Mouse (Mus musculus) forebrain, embryonic 14.5 days (tissue): ENCODE results near the gene Anxa7. TPM values are rescaled to one million over a fixed set of nuclear protein-coding genes. Genes with fewer than 3 reads are reported as not detected.

Experiments used
- ATAC-seq: fragments of 200-750 bp; cut with Nextera tagmentation; 2 replicates; pipeline ENCODE4 v1.8.0; 2017; ENCODE audit warnings: mild to moderate bottlenecking, moderate library complexity
- DNase-seq: peaks from one replicate; pipeline ENCODE4 v3.0.0-alpha.2; 2015; ENCODE audit warnings: low spot score
- H3K27ac ChIP-seq: fragments of 300-500 bp; sonication (generic); 2 replicates; pipeline ENCODE4 v1.5.1; 2014; ENCODE audit warnings: low read depth, mild to moderate bottlenecking, control low read depth, low read length, moderate library complexity
- H3K27me3 ChIP-seq: fragments of 300-500 bp; sonication (generic); replicated peaks from 2 replicates; pipeline ENCODE4 v1.6.1; 2014; ENCODE audit warnings: low read length, control low read depth, mixed read lengths; ENCODE audit not compliant: control insufficient read depth, insufficient read depth
- H3K36me3 ChIP-seq: fragments of 300-500 bp; sonication (generic); 2 replicates; pipeline ENCODE4 v1.6.1; 2014; ENCODE audit warnings: low read length, control low read depth; ENCODE audit not compliant: control insufficient read depth, insufficient read depth
- H3K4me1 ChIP-seq: fragments of 300-500 bp; sonication (generic); 2 replicates; pipeline ENCODE4 v1.6.1; 2014; ENCODE audit warnings: antibody characterized with exemption, low read length, control low read depth; ENCODE audit not compliant: control insufficient read depth, insufficient read depth
- H3K4me2 ChIP-seq: fragments of 300-500 bp; sonication (generic); 2 replicates; pipeline ENCODE4 v1.6.1; 2014; ENCODE audit warnings: mild to moderate bottlenecking, control low read depth, low read length
- H3K4me3 ChIP-seq: fragments of 300-500 bp; sonication (generic); 2 replicates; pipeline ENCODE4 v1.5.1; 2014; ENCODE audit warnings: low read depth, low read length, control low read depth
- H3K9ac ChIP-seq: fragments of 300-500 bp; sonication (generic); 2 replicates; pipeline ENCODE4 v1.6.1; 2014; ENCODE audit warnings: mild to moderate bottlenecking, low read length, control low read depth, moderate library complexity
- H3K9me3 ChIP-seq: fragments of 300-500 bp; sonication (generic); replicated peaks from 2 replicates; pipeline ENCODE4 v1.6.1; 2016; ENCODE audit warnings: low read length, control low read depth, mixed read lengths; ENCODE audit not compliant: control insufficient read depth
- WGBS: fragments of 180-500 bp; shearing (Covaris S2); extraction: QIAGEN DNeasy Blood & Tissue Kit; methylation state at CpG from one replicate; pipeline ENCODE4 v1.1.7; 2014; 5-methylcytosine and 5-hydroxymethylcytosine counted together
- polyA plus RNA-seq: library from polyadenylated mRNA; unstranded; fragments of >200 nt; fragmentation: Nextera tagmentation; extraction: Ambion mirVana; gene quantifications from 2 replicates; pipeline ENCODE4 v1.2.1, GENCODE M21; 2014

The Anxa7 gene
- polyA plus RNA-seq, 1 experiment from 2014 or later, result 12.3 TPM

DNA sequence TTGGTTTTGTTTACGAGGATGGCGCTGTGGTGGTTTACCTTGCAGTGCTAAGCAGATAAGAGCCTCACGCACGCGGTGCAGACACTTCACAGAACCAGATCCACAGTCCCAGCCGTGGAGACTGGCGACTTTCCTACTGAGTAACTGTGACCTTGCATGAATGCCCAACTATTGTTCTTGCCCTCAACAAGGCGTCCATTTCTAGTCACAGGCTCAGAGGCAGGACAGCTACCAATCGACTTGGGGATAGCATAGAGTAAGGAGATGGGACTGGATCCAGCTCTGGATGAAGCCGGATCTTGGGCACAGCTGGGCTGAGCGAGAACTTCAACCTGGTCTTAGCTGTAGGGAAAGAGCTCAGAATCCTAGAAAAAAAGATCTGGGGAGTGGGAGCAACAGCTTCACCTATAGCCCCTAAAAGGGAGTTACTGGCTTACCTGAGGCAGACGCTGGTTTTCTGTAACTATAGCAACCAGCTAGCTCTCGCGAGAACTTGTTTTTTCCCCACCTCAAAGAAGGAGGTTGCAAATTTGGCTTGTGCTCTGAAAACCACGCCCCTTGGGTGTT is 28.1 kb downstream of the Anxa7 start, which contains the start of gene Cfap70:
Gene Cfap70, minus strand, starts transcription at position 462 of the 567 bp plus-strand sequence.
- Histone ChIP-seq H3K4me1 (peaks cover 5% of the 10 kb centered on the region; the same call in 1 of the 2 replicates), H3K36me3 (no peaks in the 10 kb centered on the region), H3K27me3 (no peaks in the 10 kb centered on the region), H3K4me3 (peak within 1 kb of the TSS; percentile 26), H3K27ac (0 out of 2 replicates have a peak within 1 kb of the TSS, but pooled peaks have one; percentile 22), H3K4me2 (peak within 1 kb of the TSS; percentile 56), H3K9me3 (no peaks in the 10 kb centered on the region), H3K9ac (peak within 1 kb of the TSS; percentile 32)
- DNase-seq (peak; percentile 76), ATAC-seq (peak; percentile 58; the same call in 1 of the 2 replicates)
- 2% methylated on average over 15 of the region's 15 CpGs for WGBS

DNA sequence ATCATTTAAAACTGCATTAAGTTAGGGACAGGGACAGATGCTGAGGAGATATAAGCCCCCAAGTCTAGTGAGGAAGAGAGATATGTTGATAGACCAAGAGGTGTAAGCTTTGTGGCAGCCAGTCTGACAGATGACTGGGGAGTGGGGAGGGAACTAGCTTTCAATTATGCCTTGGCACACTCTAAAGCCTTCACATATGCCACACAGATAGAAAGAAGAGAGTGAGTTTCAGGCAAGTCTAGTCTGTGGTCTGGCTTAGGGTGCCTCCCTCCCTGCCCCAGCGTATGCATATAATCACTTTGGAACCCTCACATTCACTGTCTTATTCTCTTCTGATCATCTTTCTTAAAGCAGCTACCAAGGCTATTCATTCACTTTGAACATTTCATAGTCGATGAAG is 28.6 kb downstream of the Anxa7 start:
- Histone ChIP-seq H3K9me3 (no peaks in the 10 kb centered on the region), H3K9ac (peak overlapping the region; percentile 32), H3K36me3 (no peaks in the 10 kb centered on the region), H3K4me3 (peak overlapping the region; percentile 26), H3K4me1 (peaks cover 5% of the 10 kb centered on the region; the same call in 1 of the 2 replicates), H3K27ac (0 out of 2 replicates have a peak overlapping the region, but pooled peaks have one; percentile 22), H3K27me3 (no peaks in the 10 kb centered on the region), H3K4me2 (peak overlapping the region; percentile 56)
- WGBS, result 16% methylated on average over 2 of the region's 2 CpGs
- peak; percentile 64 for DNase-seq
- ATAC-seq, result peak; percentile 79

DNA sequence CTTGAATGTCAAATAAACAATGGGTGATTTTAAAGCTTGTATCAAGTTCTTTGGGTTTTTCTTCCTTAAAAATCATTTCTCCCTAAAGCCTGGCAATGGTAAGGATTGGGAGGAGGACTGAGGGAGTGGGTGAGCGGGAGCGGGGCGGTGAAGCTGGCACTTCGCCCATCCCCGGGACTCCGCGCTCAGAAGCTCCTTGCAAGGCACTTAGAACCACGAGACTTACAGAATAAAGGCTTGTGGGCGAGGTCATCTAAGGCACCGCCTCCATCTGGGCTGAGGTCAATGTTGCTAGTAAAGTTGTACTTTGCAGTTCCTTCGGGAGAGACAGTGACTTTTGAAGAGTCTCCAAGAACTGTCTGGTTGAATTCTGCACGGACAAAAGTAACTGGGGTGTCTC is 32.7 kb downstream of the Anxa7 start:
- Histone ChIP-seq H3K27me3 (no peaks in the 10 kb centered on the region), H3K9ac (no peak overlapping the region), H3K36me3 (no peaks in the 10 kb centered on the region), H3K4me3 (no peak overlapping the region), H3K9me3 (no peaks in the 10 kb centered on the region), H3K4me1 (peaks cover 5% of the 10 kb centered on the region; the same call in 1 of the 2 replicates), H3K27ac (no peak overlapping the region), H3K4me2 (no peak overlapping the region)
- 41% methylated on average over 12 of the region's 12 CpGs for WGBS
- peak; percentile 5 for DNase-seq
- no peak for ATAC-seq

DNA sequence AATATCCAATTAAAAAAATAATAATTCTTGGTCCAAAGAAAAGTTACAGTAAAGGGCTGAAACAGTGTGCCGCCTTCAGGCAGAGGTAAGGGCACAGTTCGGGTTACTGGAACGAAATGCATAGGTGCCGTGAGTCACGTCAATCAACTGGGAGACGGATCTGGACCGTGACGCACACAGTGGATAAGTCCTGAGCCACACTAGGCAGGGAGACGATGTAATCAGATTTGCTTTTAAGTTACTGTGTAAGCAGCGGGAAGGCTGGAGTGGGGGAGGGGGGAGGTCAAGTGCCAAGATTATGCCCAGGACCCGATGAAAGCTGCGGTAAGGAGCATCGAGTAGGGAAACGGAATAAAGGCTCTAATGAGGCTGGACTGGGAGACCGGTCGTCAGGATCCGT is 37.7 kb downstream of the Anxa7 start:
- Histone ChIP-seq H3K9ac (no peak overlapping the region), H3K36me3 (no peaks in the 10 kb centered on the region), H3K27me3 (no peaks in the 10 kb centered on the region), H3K27ac (no peak overlapping the region), H3K4me2 (no peak overlapping the region), H3K4me1 (no peaks in the 10 kb centered on the region), H3K4me3 (no peak overlapping the region), H3K9me3 (no peaks in the 10 kb centered on the region)
- ATAC-seq (no peak), DNase-seq (no peak)
- 72% methylated on average over 17 of the region's 17 CpGs for WGBS

DNA sequence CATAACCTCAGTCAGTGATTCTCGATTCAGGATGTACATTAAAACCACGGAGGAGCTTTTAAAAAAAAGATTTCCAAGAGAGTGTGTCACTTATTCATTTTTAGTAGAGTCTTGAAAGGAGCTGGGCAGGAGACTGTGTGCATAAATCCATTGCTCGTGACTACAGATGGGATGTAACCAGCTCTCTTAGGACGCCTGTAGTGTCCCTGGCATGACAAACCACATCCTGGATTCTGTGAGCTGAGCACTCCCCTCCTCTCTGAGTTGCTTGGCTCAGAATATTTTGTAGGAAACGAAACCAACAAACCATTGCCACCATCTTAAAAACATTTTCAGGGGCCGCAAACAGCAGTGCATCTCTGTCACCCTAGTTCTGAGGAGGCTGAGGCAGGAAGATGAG is 43.0 kb downstream of the Anxa7 start:
- no peaks in the 10 kb centered on the region for H3K9me3 ChIP-seq
- no peaks in the 10 kb centered on the region for H3K36me3 ChIP-seq
- 78% methylated on average over 6 of the region's 6 CpGs for WGBS

DNA sequence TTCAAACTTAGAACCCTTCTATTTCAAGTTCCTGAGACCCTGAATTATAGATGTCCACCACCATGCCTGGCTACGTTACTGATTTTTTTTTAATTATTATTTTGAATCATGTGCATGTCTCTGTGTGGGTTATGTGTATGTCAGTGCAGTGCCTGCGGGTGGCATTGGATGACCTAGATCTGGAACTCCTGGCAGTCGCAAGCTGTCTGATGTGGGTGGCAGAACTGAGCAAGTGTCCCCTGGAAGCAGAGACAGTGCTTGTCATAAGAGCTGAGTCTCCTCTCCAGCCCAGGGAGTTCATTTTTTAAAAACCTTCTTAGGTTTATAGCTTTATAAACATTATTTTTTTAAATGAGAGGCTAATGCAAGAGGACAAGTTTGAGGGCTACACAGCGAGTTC is 47.5 kb downstream of the Anxa7 start:
- H3K9ac ChIP-seq, result no peak overlapping the region
- H3K4me1 ChIP-seq, result no peaks in the 10 kb centered on the region
- DNase-seq (no peak), ATAC-seq (no peak)
- H3K9me3 ChIP-seq, result no peaks in the 10 kb centered on the region
- H3K27ac ChIP-seq, result no peak overlapping the region
- no peak overlapping the region for H3K4me2 ChIP-seq
- WGBS, result 91% methylated on average over 4 of the region's 4 CpGs
- no peaks in the 10 kb centered on the region for H3K27me3 ChIP-seq
- H3K36me3 ChIP-seq, result no peaks in the 10 kb centered on the region
- no peak overlapping the region for H3K4me3 ChIP-seq

More for the DNA sequence above, 43.0 kb downstream of the Anxa7 start:
- no peaks in the 10 kb centered on the region for H3K27me3 ChIP-seq
- H3K27ac ChIP-seq, result no peak overlapping the region
- no peak overlapping the region for H3K4me2 ChIP-seq
- H3K4me1 ChIP-seq, result no peaks in the 10 kb centered on the region
- H3K9ac ChIP-seq, result no peak overlapping the region
- H3K4me3 ChIP-seq, result no peak overlapping the region
- DNase-seq (no peak), ATAC-seq (no peak)

DNA sequence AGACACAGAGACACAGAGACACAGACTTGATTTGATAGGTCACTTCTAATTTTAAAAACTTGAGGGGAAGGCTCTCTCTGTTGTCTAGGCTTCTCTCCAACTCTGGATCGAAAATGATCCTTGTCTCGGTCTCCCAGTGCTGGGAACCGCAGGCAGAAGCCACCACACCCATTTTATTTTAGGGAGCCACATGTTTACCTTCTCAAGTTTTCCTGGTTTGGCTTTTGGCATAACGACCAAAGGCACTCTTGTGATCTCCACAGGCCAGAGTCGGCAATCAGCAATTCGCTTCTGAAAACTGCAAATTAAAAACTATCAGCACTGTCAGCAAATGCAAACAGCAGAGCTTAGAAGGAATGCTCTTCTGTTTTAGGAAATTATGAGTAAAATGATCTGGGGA is 48.2 kb downstream of the Anxa7 start:
- H3K9ac ChIP-seq, result no peak overlapping the region
- H3K27me3 ChIP-seq, result no peaks in the 10 kb centered on the region
- ATAC-seq (no peak), DNase-seq (no peak)
- no peaks in the 10 kb centered on the region for H3K36me3 ChIP-seq
- no peaks in the 10 kb centered on the region for H3K9me3 ChIP-seq
- H3K27ac ChIP-seq, result no peak overlapping the region
- 86% methylated on average over 6 of the region's 6 CpGs for WGBS
- H3K4me1 ChIP-seq, result no peaks in the 10 kb centered on the region
- no peak overlapping the region for H3K4me2 ChIP-seq
- H3K4me3 ChIP-seq, result no peak overlapping the region

DNA sequence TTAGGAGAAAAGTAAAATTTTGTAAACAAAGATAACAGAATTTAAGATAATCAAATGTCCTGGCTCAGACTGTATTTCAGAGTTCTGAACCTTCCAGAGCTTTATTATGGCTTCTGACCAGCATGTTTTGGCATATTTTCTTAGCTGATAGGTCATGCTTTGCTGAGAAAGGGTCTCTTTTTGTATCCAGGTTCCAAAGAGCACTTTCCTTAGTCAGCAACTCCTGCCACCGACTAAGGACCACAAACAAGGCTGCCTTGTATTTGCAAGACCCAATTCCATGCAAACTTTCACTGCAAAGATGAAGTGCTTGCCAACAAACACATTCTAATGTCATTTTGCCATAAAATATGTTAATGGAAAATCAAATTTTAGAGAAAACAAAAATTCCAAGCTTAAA is 50.1 kb downstream of the Anxa7 start:
- 53% methylated on average over 1 of the region's 1 CpGs for WGBS
- H3K9ac ChIP-seq, result no peak overlapping the region

DNA sequence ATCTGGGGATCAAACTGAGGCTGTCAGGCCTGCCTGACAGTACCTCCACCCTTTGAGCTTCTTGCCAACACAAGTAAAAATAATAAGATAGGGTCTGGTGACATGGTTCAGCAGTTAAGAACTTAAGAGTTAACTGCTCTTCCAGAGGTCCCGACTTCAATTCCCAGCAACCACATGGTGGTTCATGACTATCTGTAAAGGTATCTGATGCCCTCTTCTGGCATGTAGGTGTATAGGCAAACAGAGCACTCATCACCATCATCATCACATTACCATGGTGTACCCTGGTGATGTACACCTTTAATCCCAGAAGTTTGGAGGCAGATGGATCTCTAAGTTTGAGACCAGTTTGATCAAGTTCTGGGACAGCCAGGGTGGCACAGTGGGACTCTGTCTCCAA is 51.3 kb downstream of the Anxa7 start:
- no peak for DNase-seq
- H3K4me3 ChIP-seq, result no peak overlapping the region

More for the DNA sequence above, 50.1 kb downstream of the Anxa7 start:
- Histone ChIP-seq H3K27ac (no peak overlapping the region), H3K27me3 (no peaks in the 10 kb centered on the region), H3K9me3 (no peaks in the 10 kb centered on the region), H3K4me1 (no peaks in the 10 kb centered on the region), H3K36me3 (no peaks in the 10 kb centered on the region), H3K4me2 (no peak overlapping the region), H3K4me3 (no peak overlapping the region)
- DNase-seq (no peak), ATAC-seq (no peak)

More for the DNA sequence above, 51.3 kb downstream of the Anxa7 start:
- H3K4me2 ChIP-seq, result no peak overlapping the region
- WGBS, result 39% methylated on average over 1 of the region's 1 CpGs
- no peak overlapping the region for H3K27ac ChIP-seq
- no peak overlapping the region for H3K9ac ChIP-seq
- H3K4me1 ChIP-seq, result no peaks in the 10 kb centered on the region
- ATAC-seq, result no peak
- H3K9me3 ChIP-seq, result no peaks in the 10 kb centered on the region
- no peaks in the 10 kb centered on the region for H3K27me3 ChIP-seq
- no peaks in the 10 kb centered on the region for H3K36me3 ChIP-seq
